Mouse (Mus musculus): ENCODE results near the gene Pcca.

DNA sequence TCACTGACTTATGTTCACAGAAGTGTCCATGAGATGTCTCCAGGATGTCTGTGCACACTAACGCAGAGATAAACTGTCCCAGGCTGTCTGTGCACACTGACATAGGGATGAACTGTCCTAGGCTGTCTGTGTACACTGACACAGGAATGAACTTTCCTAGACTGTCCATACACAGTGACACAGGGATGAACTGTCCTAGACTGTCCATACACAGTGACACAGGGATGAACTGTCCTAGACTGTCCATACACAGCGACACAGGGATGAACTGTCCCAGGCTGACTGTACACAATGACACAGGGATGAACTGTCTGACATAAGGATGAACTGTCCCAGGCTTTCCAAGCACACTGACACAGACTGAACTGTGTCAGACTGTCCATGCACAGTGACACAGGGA is 291.3 kb downstream of the Pcca start:
- TF ChIP-seq GATA1 (IDR thresholded peaks at IDR 0.05; ENCODE audit: borderline replicate concordance, low read length) (no peak), FLI1 (IDR thresholded peaks at IDR 0.05; ENCODE audit: low read length) (no peak)
